Mouse (Mus musculus) kidney, postnatal 0 days (tissue): ENCODE results near the gene Adgrg7. TPM values are rescaled to one million over a fixed set of nuclear protein-coding genes. Genes with fewer than 3 reads are reported as not detected.

Source experiments
- ATAC-seq: fragments of 200-750 bp; cut with Nextera tagmentation; replicated peaks from 2 replicates; pipeline ENCODE4 v1.8.0; 2017; ENCODE audit warnings: low read depth, moderate number of reproducible peaks, moderate TSS enrichment, moderate library complexity; ENCODE audit not compliant: low FRiP score
- DNase-seq: peaks from one replicate; pipeline ENCODE4 v3.0.0-alpha.2; 2016; ENCODE audit warnings: low spot score
- H3K27ac ChIP-seq: fragments of 300-500 bp; sonication (generic); 2 replicates; pipeline ENCODE4 v1.5.1; 2014; ENCODE audit warnings: mild to moderate bottlenecking
- H3K27me3 ChIP-seq: fragments of 300-500 bp; sonication (generic); 2 replicates; pipeline ENCODE4 v1.6.1; 2014; ENCODE audit warnings: low read length, mixed read lengths; ENCODE audit not compliant: insufficient read depth
- H3K36me3 ChIP-seq: fragments of 300-500 bp; sonication (generic); 2 replicates; pipeline ENCODE4 v1.6.1; 2014; ENCODE audit warnings: low read length, mixed read lengths; ENCODE audit not compliant: insufficient read depth
- H3K4me1 ChIP-seq: fragments of 300-500 bp; sonication (generic); replicated peaks from 2 replicates; pipeline ENCODE4 v1.6.1; 2014; ENCODE audit warnings: antibody characterized with exemption, low read length, mixed read lengths; ENCODE audit not compliant: insufficient read depth
- H3K4me2 ChIP-seq: fragments of 300-500 bp; sonication (generic); 2 replicates; pipeline ENCODE4 v1.6.1; 2014; ENCODE audit warnings: mild to moderate bottlenecking, low read length, moderate library complexity, mixed read lengths
- H3K4me3 ChIP-seq: fragments of 300-500 bp; sonication (generic); replicated peaks from 2 replicates; pipeline ENCODE4 v1.5.1; 2014; ENCODE audit warnings: low read depth, low read length
- H3K9ac ChIP-seq: fragments of 300-500 bp; sonication (generic); 2 replicates; pipeline ENCODE4 v1.6.1; 2014; ENCODE audit warnings: low read depth, low read length
- H3K9me3 ChIP-seq: fragments of 300-500 bp; sonication (generic); replicated peaks from 2 replicates; pipeline ENCODE4 v1.6.1; 2016; ENCODE audit warnings: low read length, inconsistent platforms, mixed read lengths
- CTCF ChIP-seq: IDR thresholded peaks from 2 replicates; pipeline ENCODE4 v1.5.1; 2016; ENCODE audit warnings: antibody characterized with exemption, low read depth, mild to moderate bottlenecking, moderate library complexity
- WGBS: fragments of 180-500 bp; shearing (Covaris S2); extraction: QIAGEN DNeasy Blood & Tissue Kit; methylation state at CpG from one replicate; pipeline ENCODE4 v1.1.7; 2014; 5-methylcytosine and 5-hydroxymethylcytosine counted together
- polyA plus RNA-seq: library from polyadenylated mRNA; unstranded; fragments of >200 nt; fragmentation: Nextera tagmentation; extraction: Ambion mirVana; gene quantifications from 2 replicates; pipeline ENCODE4 v1.2.1, GENCODE M21; 2015

The Adgrg7 gene
- polyA plus RNA-seq, result not detected in 2 replicates

DNA sequence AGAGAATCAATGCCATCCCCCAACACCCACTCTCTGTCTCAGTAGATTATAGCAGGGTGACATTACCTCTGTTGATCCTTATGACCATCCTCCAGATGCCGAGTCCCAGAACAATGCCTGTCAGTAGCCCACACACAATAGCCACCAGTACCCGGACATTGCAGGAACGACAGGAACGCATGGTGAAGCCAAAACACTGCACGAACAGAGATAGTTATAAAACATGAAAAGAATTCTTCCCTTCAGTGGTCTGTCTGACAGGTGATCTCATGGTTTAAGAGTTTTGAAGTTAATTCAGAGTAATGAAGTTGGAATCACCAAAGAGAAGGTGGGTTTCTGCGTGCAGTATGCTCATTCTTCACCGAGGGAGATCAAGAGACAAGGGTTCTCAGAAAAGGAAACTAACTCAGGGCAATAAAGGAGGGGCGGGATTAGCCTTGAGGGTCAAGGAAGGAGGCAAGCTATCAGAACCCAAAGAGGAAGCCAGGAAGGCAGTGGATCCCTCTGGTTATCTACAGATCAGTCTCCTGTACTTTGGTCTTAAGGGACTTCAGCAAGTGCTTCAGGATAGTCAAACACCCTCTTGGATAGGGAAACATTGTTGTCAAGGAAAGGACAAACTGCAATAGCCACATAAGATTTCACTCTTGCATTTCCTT, at the start of gene Adgrg7:
Gene Adgrg7, minus strand, starts transcription at position 375 of the 659 bp plus-strand sequence.
- Histone ChIP-seq H3K9ac (no peak within 1 kb of the TSS), H3K9me3 (no peaks in the 10 kb centered on the region), H3K36me3 (no peaks in the 10 kb centered on the region), H3K4me1 (no peaks in the 10 kb centered on the region), H3K27me3 (no peaks in the 10 kb centered on the region), H3K4me2 (no peak within 1 kb of the TSS), H3K27ac (no peak within 1 kb of the TSS), H3K4me3 (no peak within 1 kb of the TSS)
- no peak for TF ChIP-seq CTCF
- ATAC-seq (no peak), DNase-seq (no peak)
- WGBS, result 65% methylated on average over 8 of the region's 8 CpGs

DNA sequence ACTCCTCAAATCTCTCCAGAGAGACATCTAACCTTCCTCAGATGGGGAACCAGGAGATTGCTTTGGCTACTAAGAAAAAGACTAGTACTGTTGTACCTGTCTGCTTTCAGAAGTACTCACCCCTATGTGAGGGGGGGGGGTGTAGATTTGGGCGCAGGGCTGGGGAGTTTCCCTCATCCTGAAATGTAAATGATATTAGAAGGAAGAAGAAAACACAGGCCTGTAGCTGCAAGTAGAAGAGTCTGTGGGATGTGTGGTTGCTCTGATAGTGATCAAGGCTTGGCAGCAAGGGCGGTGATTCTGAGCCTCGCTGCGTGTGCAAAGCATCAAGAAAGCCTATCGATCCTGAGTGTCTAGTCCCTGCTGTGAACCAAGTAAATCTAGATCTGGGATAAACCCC, 47.3 kb upstream of the Adgrg7 start:
- H3K9ac ChIP-seq, result no peak overlapping the region
- ATAC-seq, result no peak
- H3K9me3 ChIP-seq, result no peaks in the 10 kb centered on the region
- H3K27me3 ChIP-seq, result no peaks in the 10 kb centered on the region
- WGBS, result 87% methylated on average over 5 of the region's 5 CpGs
- no peak overlapping the region for H3K27ac ChIP-seq
- no peak overlapping the region for H3K4me2 ChIP-seq
- no peak for DNase-seq
- no peak overlapping the region for H3K4me3 ChIP-seq
- no peaks in the 10 kb centered on the region for H3K4me1 ChIP-seq
- no peaks in the 10 kb centered on the region for H3K36me3 ChIP-seq
- no peak for TF ChIP-seq CTCF

DNA sequence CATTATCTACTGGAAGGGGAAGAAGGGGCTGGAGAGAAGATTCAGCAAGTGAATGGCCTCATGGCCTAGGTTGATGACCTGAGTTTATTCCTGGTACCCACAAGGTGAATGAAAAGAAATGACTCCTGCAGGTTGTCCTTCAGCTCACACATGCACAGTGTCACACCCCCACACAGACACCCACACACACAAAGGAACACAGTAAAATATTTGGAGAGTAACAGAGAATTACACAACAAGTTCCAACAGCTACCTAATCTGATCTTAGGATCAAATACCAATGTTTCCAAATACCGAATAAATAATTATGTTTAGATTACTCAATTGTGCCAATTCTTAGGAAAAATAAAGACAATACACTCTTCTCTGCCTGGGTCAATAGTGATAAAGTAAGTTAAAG, 37.7 kb upstream of the Adgrg7 start:
- no peak for TF ChIP-seq CTCF
- no peaks in the 10 kb centered on the region for H3K9me3 ChIP-seq
- H3K27me3 ChIP-seq, result no peaks in the 10 kb centered on the region
- no peak overlapping the region for H3K4me2 ChIP-seq
- no peak overlapping the region for H3K4me3 ChIP-seq
- DNase-seq (no peak), ATAC-seq (no peak)
- WGBS, result 90% methylated on average over 1 of the region's 1 CpGs
- no peak overlapping the region for H3K27ac ChIP-seq
- no peaks in the 10 kb centered on the region for H3K4me1 ChIP-seq
- H3K9ac ChIP-seq, result no peak overlapping the region
- H3K36me3 ChIP-seq, result no peaks in the 10 kb centered on the region

DNA sequence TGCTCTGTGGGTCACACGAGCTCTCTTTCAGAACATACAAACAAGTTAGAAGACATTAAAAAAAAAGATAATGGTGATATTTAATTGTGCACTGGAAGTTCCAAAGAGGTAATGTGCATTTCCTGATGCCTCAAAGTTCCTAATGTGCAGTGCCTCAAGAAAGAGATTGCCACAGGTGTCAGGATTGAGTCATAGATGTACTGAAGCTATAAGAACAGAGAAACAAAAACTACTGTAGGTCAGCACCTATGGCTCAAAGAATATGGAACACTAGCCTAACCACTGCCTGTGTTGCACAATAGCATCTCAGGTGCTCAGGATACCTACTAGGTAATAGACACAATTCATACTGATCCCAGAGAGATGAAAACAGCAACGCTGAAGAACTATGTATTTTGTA, 36.3 kb upstream of the Adgrg7 start:
- Histone ChIP-seq H3K4me3 (no peak overlapping the region), H3K4me2 (no peak overlapping the region), H3K9me3 (no peaks in the 10 kb centered on the region), H3K36me3 (no peaks in the 10 kb centered on the region), H3K27ac (no peak overlapping the region), H3K4me1 (no peaks in the 10 kb centered on the region), H3K9ac (no peak overlapping the region), H3K27me3 (no peaks in the 10 kb centered on the region)
- DNase-seq (no peak), ATAC-seq (no peak)
- WGBS, result 80% methylated on average over 2 of the region's 2 CpGs
- TF ChIP-seq CTCF, result no peak

DNA sequence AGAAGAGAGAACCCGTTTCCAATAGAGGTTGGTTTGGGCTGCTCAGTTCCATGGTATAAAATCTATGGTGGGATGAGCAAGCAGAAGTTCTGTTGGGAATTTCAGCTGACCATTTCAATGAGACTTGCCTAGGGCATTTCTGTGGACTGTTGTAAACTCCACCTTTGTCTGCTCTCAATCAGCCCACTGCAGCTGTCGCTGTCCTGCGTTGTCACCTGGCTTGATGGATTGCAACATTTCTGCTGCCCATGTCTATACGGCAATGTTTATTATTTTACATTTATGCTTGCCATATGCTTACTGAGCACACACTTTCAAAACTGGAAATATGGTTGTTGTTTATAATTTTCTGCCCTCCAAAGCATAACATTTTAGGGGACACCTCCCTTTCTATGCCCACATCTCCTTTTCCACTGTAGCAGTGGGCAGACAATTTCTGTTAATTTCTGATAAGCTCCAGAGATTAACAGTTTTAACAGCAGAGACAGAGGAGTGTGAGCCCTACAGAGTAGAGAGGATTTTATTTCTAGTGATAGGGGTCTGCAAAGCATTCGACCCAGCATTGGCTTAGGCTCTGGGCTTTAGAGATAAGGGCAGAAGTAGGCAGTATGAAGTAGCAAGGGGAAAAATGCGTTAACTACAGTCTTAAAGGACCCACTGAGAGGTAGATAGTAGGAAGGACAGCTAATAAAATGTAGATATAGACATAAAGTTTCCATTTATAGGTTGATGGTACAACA, 5.9 kb upstream of the Adgrg7 start:
- no peak overlapping the region for H3K4me2 ChIP-seq
- H3K36me3 ChIP-seq, result no peaks in the 10 kb centered on the region
- no peak overlapping the region for H3K4me3 ChIP-seq
- no peak for TF ChIP-seq CTCF
- no peaks in the 10 kb centered on the region for H3K4me1 ChIP-seq
- WGBS, result 83% methylated on average over 6 of the region's 6 CpGs
- H3K9me3 ChIP-seq, result no peaks in the 10 kb centered on the region
- H3K9ac ChIP-seq, result no peak overlapping the region
- ATAC-seq (no peak), DNase-seq (no peak)
- H3K27ac ChIP-seq, result no peak overlapping the region
- H3K27me3 ChIP-seq, result no peaks in the 10 kb centered on the region

DNA sequence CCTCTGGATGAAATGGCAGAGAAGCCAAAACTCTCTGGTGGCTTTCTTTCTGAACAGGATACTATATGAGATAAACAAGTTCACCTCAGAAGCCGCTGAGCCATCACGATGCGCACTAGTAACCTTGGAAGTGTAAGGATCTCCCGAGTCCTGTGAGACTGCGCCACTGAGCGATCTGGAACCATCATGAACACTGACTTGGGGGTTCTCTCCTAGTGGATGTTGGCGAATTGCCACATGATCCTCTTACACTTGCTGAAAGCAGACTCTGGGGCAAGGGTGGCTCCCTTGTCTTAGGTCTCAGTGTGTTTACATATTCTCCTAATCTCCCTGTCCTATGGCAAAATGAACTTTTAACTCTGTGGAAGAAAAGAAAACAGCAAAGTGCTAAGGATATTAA, 5.3 kb upstream of the Adgrg7 start:
- DNase-seq, result no peak
- H3K36me3 ChIP-seq, result no peaks in the 10 kb centered on the region
- no peaks in the 10 kb centered on the region for H3K27me3 ChIP-seq
- H3K9me3 ChIP-seq, result no peaks in the 10 kb centered on the region
- H3K27ac ChIP-seq, result no peak overlapping the region
- TF ChIP-seq CTCF, result no peak
- no peak overlapping the region for H3K4me2 ChIP-seq
- 72% methylated on average over 7 of the region's 7 CpGs for WGBS
- no peaks in the 10 kb centered on the region for H3K4me1 ChIP-seq
- H3K9ac ChIP-seq, result no peak overlapping the region
- H3K4me3 ChIP-seq, result no peak overlapping the region
- no peak for ATAC-seq
